Mouse (Mus musculus): ENCODE data around the gene Rbm44.

DNA sequence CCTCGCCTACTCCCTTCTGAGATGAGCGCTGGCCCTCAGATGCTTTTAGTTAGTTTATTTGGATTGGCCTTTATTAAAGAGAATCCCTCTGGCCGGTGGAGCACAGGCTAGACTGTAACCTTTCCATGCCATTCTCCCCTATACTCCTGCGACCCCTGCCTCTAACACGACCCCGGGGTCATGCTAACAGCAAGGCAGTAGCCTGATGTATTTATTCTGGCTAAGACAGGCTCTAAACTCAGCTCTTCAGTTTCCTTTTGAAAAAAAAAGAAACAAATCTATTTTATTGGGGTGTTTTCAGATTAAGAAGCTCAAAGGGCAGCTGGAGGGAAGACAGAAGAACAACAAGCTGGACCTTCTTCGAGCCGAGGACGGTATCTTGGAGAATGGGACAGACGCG lies 22.8 kb upstream of the Rbm44 start:
- TF ChIP-seq CTCF (IDR thresholded peaks at IDR 0.05; ENCODE audit: low read depth) (no peak), EP300 (IDR thresholded peaks at IDR 0.05; ENCODE audit: low read depth) (no peak)

All from liver, embryonic 14.5 days (tissue).